Mouse (Mus musculus): ENCODE measurements around the gene Gmppb.
"Not testable (repeated sequence)": the region's sequence is repeated elsewhere in the genome, so short reads cannot be mapped to it uniquely, and the experiment has no call there.

Gene Gmppb

DNA sequence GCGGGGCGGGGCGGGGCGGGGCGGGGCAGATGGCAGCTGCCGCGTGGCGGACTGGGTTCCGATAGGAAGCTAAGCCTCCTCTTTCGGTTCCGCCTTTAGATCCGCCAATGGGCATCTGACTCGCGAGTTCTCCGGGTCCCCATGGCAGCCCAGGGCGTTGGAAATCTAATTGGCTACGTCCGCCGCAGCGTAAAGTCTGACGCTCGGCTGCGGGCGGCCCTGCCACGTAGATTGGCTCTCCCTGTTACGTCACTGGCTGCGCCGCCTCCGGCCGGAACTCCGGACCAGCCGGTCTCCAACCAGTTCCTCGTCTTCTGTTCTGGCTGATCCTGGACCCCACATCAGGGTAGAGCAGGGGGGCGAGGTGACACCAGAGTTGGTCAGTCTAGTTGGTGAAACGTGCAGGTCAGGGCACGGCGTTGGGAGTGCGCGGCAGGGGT lies at the start of gene Gmppb:
Gmppb (plus strand) TSS at position 227 of the 440 bp plus-strand sequence.
- DNase-seq (ENCODE audit: low read depth in 2 of 2, low spot score in 2 of 2): peak; percentile 92 to 93

GRCm38 (mm10) chr9:108001922-108002770 lies 46.9 kb upstream of the Gmppb start, which contains the start of gene Ip6k1:
Gene Ip6k1 (plus strand): TSS chr9:108002501.
- peak; percentile 99 for DNase-seq (ENCODE audit: low read depth in 2 of 2, low spot score in 2 of 2)

GRCm38 (mm10) chr9:108002778-108003530 lies 46.1 kb upstream of the Gmppb start:
- peak in 1 of 2 experiments; percentile 41 for DNase-seq (ENCODE audit: low read depth in 2 of 2, low spot score in 2 of 2)

- DNase-seq (ENCODE audit: low read depth in 2 of 2, low spot score in 2 of 2): peak; percentile 43 to 50
These were observed 45.5 kb upstream of the Gmppb start for GRCm38 (mm10) chr9:108003531-108003890.

DNA sequence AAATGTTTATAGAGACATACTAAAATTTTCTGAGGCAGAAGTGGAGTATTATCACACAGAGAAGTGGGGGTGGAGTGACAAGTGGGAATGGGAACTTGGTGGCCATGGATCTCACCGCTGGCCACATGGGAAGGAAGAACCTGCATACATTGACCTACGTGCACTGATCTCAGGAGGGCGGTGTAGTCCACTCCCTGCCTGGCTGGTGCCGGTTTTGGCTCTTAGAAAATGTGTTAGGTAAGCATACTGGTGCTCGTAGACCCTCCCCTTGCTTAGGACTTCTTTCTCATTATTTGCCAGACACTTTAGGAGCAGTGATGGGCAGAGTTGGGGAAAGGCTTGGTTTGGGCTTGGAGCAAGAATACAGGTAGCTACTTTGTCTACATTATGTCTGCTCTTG lies 41.0 kb upstream of the Gmppb start:
- no peak for DNase-seq (ENCODE audit: low read depth in 2 of 2, low spot score in 2 of 2)

DNA sequence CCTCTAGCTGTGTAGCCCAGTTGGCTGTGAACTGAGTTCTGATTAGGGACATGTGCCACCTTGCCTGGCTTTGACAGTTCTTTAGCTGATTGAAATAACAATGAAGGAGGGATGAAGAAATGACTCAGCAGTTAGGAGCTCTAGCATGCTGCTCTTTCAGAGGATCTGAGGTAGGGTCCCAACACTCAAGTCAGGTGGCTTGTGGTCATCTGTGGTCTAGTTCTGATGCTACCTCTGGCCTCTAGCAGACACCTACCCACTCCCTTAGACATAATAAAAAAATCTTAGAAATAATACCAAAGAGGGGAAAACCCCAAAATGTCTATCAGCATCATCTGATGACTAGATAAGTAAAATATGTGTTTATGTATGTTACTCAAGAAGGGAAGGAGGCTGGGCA lies 38.7 kb upstream of the Gmppb start:
- DNase-seq (ENCODE audit: low read depth in 2 of 2, low spot score in 2 of 2): no peak

GRCm38 (mm10) chr9:108013577-108013976 lies 35.5 kb upstream of the Gmppb start:
- not testable (repeated sequence) for DNase-seq (ENCODE audit: low read depth in 2 of 2, low spot score in 2 of 2)

GRCm38 (mm10) chr9:108017127-108017526 lies 31.9 kb upstream of the Gmppb start:
- no peak for DNase-seq (ENCODE audit: low read depth in 2 of 2, low spot score in 2 of 2)

GRCm38 (mm10) chr9:108020741-108021140 lies 28.3 kb upstream of the Gmppb start:
- DNase-seq (ENCODE audit: low read depth in 2 of 2, low spot score in 2 of 2): no peak

- DNase-seq (ENCODE audit: low read depth in 2 of 2, low spot score in 2 of 2): no peak
These were observed 25.8 kb upstream of the Gmppb start for GRCm38 (mm10) chr9:108023216-108023615.

- no peak for DNase-seq (ENCODE audit: low read depth in 2 of 2, low spot score in 2 of 2)
These were observed 22.5 kb upstream of the Gmppb start for GRCm38 (mm10) chr9:108026584-108026983.

GRCm38 (mm10) chr9:108027867-108028266 lies 21.2 kb upstream of the Gmppb start:
- DNase-seq (ENCODE audit: low read depth in 2 of 2, low spot score in 2 of 2): no peak

DNA sequence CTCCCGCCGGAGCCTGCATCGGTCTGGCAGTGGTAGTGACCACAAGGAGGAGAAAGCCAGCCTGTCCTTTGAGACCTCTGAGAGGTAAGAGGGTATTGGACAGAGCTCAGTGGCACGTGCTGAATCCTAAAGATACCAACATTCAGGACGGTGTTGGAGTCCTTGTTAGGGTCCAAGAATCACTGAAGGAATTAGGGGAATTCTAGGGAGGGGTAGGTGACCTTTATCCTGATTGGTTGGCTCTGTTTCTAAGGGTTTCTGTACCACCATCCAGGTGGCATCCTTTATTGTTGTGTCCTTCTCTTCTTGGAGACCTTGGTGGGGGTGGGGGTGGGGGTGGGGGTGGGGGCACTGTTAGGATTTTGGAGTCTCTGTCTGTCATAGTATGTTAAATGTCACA lies 16.9 kb upstream of the Gmppb start:
- DNase-seq (ENCODE audit: low read depth in 2 of 2, low spot score in 2 of 2): no peak

DNA sequence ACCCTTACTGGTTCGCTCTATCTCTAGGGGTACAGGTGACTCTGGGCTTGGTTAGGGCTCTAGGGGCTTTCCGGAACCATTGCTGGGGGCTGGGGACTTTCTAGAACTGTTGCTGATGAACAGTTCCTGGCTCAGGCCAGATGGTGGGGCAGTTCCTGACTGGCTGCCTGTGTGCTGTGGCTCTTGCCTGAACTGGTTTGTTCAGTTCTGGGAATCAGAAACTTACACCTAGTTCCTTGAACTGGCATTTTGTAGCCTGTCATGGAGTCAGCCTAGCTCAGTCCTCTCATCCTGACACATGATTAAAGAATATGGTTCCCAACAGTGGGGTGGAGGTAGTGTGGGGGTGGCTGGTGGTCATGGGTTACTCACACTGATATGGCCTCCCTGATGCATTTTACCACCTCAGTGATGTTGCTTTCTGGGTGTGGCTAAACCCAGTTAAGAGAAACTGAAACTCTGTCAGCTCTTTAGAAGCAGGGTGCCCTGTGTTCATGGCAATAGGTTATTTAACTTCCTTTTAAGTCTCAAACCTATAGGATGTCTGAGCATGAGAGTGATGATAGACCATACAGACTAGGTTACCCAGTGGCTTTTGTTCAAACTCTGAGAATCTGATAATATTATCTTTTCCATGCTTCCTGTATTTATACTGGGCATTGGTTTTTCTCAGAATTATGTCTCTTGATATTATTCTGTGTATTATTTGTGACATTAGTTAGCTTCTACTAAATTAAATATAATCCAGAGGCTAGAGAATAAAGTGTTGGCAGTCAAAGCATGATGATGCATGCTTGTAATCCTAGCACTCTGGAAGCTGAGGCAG lies 13.5 kb upstream of the Gmppb start:
- DNase-seq (ENCODE audit: low read depth in 2 of 2, low spot score in 2 of 2): no peak

GRCm38 (mm10) chr9:108044751-108045492 lies 4.1 kb upstream of the Gmppb start:
- DNase-seq (ENCODE audit: low read depth in 2 of 2, low spot score in 2 of 2): no peak

DNA sequence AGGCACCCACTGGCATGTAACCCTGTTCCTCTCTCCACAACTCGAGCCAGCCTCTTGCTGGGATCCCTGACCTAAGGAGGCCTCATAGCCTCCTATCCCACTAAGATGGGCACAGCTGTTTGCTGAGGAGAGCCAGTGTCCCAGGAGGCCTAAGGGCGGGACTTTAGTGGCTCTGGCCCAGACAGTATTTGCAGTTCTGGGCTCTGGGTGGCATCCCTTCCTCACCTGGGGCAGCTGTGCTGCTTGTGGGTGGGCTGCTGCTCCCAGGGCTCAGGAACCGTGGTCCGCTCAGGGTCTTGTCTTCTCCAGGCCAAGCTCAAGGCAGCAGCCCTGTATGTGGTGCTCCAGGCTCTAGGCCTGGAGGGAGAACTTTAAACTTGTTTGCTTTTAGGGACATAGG lies 2.5 kb upstream of the Gmppb start:
- no peak for DNase-seq (ENCODE audit: low read depth in 2 of 2, low spot score in 2 of 2)

DNA sequence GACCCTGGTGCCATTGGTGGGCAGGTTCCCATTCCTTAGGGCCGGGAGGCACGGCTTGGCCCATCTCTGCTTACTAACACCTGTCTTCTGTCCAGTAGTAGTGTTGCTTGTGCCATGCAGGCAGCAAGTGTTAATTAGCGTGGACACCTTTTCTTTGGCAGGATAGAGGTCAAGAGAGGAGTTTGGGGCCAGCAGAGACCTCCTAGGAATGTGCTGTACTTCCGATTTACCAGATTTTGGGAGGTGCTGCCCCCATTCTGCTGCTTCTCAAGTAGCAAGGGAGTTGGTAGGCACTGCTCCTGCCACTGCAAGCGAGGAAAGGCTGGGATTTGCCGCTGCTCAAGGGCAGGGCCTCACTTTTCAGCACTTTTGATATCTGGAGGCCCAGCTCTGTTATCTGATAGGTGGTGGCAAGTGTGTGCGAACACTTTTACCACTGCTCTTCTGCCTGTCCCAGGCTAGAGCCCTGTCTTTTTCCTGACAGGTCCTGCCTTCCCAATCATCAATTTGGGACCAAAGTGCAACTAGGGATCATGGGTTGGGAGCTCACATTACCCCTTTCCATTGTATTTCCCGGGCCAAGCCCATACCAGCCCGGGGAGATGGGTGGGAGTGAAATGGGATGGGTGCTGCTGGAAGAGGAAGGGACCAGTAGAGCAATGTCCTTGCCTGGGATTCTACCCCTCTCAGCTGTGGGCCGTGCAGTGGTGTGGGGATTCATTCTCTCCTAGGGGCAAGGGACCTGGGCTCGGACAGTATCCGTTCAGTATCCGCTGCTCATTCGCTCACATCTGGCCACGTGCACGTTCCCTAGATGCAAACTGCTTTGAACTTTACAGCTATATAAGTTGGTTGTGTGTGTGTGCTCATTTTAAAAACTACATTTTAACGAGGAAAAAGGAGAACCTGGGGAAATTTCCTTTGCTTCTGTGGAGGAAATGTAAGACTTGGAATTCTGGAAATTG lies 1.2 kb upstream of the Gmppb start:
- DNase-seq (ENCODE audit: low read depth in 2 of 2, low spot score in 2 of 2): no peak

DNA sequence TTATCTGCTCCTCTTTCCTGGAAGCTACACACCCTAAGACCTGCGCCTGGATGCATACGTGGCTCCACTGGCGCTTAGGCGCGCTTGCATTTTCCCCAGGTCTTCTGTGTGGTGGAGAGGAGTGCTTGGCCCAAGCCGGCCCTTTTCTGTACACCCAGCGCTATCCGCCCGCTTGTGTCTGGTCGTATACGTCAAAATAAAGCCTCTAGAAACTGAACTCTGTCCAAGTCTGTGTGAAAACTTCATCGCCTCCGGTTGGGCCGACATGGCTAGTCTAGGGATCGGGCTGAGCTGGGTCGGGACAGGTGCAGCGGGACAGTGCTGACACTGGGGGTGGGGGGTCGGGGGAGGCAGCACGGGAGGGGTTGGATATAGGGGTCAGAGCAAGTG lies 481 bp upstream of the Gmppb start:
- peak in 1 of 2 experiments; percentile 19 for DNase-seq (ENCODE audit: low read depth in 2 of 2, low spot score in 2 of 2)

DNA sequence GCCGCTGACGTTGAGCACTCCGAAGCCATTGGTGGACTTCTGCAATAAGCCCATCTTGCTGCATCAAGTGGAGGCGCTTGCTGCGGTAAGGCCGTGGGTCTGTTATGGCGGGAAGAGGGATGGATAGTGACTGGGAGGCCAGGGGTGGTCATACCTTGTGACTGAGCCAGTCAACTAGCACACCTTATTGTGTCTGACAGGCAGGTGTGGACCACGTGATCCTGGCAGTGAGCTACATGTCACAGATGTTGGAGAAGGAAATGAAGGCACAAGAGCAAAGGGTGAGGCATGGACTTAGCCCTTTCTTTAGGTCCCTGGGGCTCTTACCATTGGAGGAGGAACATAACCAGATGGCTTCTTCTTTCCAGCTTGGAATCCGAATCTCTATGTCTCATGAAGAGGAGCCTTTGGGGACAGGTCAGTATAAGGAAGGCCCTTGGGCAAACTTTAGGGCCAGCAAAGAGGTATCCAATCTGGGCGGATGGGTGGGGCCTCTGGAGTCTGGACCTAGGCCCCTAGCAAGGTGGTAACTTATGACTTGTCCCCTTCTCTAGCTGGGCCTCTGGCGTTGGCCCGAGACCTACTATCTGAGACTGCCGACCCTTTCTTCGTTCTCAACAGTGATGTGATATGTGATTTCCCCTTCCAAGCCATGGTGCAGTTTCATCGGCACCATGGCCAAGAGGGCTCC lies 664 bp downstream of the Gmppb start:
- DNase-seq (ENCODE audit: low read depth in 2 of 2, low spot score in 2 of 2): no peak
